Mouse (Mus musculus) megakaryocyte, embryonic 14.5 days (primary cell): ENCODE results near the gene Sltm.

ENCODE experiments used
- FLI1 ChIP-seq: IDR thresholded peaks from 2 replicates; pipeline ENCODE4 v1.6.1; 2012; ENCODE audit warnings: low read length, inconsistent platforms, mixed read lengths
- GATA1 ChIP-seq: IDR thresholded peaks from 3 replicates; pipeline ENCODE4 v1.6.1; 2012; ENCODE audit warnings: mixed read lengths, low read length, inconsistent platforms, borderline replicate concordance

DNA sequence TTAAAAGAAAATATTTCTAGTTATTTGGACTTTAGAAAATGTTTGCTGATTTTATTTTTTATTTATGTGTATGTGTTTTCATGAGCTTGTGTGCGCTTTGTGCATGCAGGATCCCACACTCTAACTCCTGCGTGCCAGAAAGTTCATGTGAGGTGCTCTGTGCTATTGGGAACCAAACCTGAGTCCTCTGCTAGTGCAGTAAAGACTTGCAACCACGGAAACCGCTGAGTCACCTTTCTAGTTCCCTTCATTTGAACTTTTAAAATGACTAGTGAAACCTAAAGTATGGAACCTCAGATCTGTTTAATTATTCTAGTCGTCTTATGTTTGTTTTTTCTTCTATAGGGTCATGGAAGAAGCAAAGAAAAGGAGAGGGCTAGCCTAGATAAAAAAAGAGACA, 38.4 kb downstream of the Sltm start:
- TF ChIP-seq GATA1 (no peak), FLI1 (no peak)
